Mouse (Mus musculus): ENCODE results near the gene Nin. TPM values are rescaled to one million over a fixed set of nuclear protein-coding genes. Genes with fewer than 3 reads are reported as not detected.

Nin gene
- total RNA-seq, 2 experiments from 2014 or later = 31.2 to 39.4 TPM

Other genes starting within 250 kb of the Nin start
- gene Atl1, start 221.1 kb downstream of the Nin start, total RNA-seq (2021) = 1 to 10 TPM; 4.1 to 5.1 TPM
- 10 to 100 TPM; 31.4 to 34.5 TPM for gene Map4k5, start 220.5 kb downstream of the Nin start, total RNA-seq (2021)
- gene Sav1, start 126.7 kb downstream of the Nin start, total RNA-seq (2021) = 10 to 100 TPM; 47.0 to 57.7 TPM
- gene Abhd12b, start 40.4 kb upstream of the Nin start, total RNA-seq (2021) = not detected
- 100 to 1,000 TPM; 128 to 179 TPM for gene Pygl, start 117.8 kb upstream of the Nin start, total RNA-seq (2021)
- 1 to 10 TPM; 1.3 to 1.5 TPM for gene Trim9, start 233.9 kb upstream of the Nin start, total RNA-seq (2021)